Mouse (Mus musculus): ENCODE results near the gene Tbl1xr1.

Tbl1xr1 gene

DNA sequence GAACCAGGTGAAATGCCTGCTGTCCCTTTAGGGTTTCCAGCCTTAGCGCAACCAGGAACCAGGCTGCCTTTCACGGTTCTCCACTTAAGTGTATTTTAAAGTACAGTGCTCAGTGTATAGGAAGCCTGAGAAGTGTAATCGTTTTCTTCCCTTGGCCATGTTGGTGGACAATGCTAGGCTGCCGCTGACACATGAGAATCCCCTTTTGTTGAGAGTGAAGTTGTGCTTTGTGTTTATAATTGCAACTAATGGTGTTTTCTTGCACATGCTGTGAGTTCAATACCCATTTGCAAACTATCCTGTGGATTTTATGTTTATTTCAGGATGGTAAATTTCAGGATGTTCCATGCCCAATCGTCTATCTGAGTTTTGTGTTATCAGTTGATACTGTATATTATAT lies 146.6 kb downstream of the Tbl1xr1 start:
- DNase-seq: no peak

DNA sequence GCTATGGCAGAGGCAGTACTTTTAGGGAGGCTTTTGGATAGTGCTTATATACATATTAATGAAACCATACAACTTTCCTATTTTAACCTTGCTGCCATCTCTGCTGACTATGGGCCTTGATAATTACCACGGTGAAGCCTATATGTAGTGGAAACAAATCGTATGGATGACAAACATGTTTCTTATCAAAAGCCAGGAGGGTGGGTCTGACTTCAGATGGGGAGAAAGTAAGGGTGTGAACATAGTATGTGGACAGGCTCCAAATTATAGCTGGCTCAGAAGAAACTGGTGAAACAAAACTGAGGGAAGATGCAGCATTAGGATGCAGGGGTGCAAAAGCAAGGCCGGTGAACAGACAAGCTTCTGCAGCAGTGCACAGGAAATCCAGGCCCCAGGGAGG lies 151.6 kb downstream of the Tbl1xr1 start:
- no peak for DNase-seq

DNA sequence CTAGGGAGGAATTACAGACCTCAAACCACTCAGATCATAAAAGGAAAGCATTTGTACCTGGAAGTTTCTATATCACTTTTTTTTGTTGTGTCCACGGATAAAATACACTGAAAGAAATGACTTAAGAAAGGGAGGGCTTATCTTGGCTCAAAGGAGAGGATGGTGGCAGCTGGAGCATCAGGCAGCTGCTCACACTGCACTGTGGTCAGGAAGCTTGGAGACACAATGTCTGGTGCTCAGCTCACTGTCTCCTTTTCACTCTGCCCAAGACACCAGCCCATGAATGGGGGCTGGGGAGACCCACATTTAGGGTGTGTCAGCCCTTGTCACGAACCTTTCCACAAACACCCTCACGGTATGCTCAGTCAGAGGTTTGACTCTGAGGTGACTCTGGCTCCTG lies 154.2 kb downstream of the Tbl1xr1 start:
- no peak for DNase-seq

- DNase-seq: peak; percentile 7 to 24
These were observed 161.9 kb downstream of the Tbl1xr1 start for GRCm38 (mm10) chr3:22238106-22238900.

Data from lung, adult 18-20 months (tissue).